Comparison of ENCODE assay signal across 10 mouse cellular contexts in genomic region chr19:46459256-46459655, GRCm38 (mm10). TPM values are rescaled to one million over a fixed set of nuclear protein-coding genes. Genes with fewer than 3 reads are reported as not detected.
DNase-seq lines count a peak whose midpoint lies in the region; ATAC-seq and TF ChIP-seq lines count a peak whose summit lies in the region.
"Had no signal": no experiment of that assay in that cellular context is flagged by ENCODE, and none has a peak within 500 bp of the region (broad histone marks: within the 10 kb centered on the region; RNA-seq: fewer than 3 reads in every experiment).

No protein-coding gene starts in this region.

- no peak overlapping the region for H3K4me2 ChIP-seq in heart, embryonic 16.5 days (ENCODE audit: low read depth, low read length)
- H3K4me2 ChIP-seq in embryonic facial prominence, embryonic 13.5 days: no peak overlapping the region
- H3K4me2 ChIP-seq in stomach, postnatal 0 days (replicated peaks; ENCODE audit: low read depth): no peak overlapping the region
- H3K4me2 ChIP-seq: midbrain, embryonic 15.5 days had no signal

- peak overlapping the region; percentile 83 for H3K27ac ChIP-seq in heart, embryonic 16.5 days (ENCODE audit: low read length)
- H3K27ac ChIP-seq in embryonic facial prominence, embryonic 13.5 days: 0 out of 2 replicates have a peak overlapping the region, but pooled peaks have one; percentile 16
- H3K27ac ChIP-seq in stomach, postnatal 0 days (replicated peaks): peak overlapping the region; percentile 24; the same call in 1 of the 2 replicates
- H3K27ac ChIP-seq: midbrain, embryonic 15.5 days had no signal

- WGBS in heart, embryonic 16.5 days: 39% methylated on average over 10 of the region's 10 CpGs
- 34% methylated on average over 10 of the region's 10 CpGs for WGBS in lung, adult 2 months
- 76% methylated on average over 10 of the region's 10 CpGs for WGBS in embryonic facial prominence, embryonic 13.5 days
- 67% methylated on average over 10 of the region's 10 CpGs for WGBS in stomach, postnatal 0 days

- TF ChIP-seq POLR2A in lung, adult 2 months (IDR thresholded peaks at IDR 0.05; ENCODE audit: borderline replicate concordance, extremely low read depth, low read depth, low read length): no peak

- 0 out of 2 replicates have a peak, but pooled peaks cover 2% of the 10 kb centered on the region for H3K9me3 ChIP-seq in heart, embryonic 16.5 days (replicated peaks; ENCODE audit: control insufficient read depth, low read length)
- no peaks in the 10 kb centered on the region for H3K9me3 ChIP-seq in embryonic facial prominence, embryonic 13.5 days
- H3K9me3 ChIP-seq in stomach, postnatal 0 days (ENCODE audit: control insufficient read depth, low read length): no peaks in the 10 kb centered on the region
- H3K9me3 ChIP-seq: midbrain, embryonic 15.5 days had no signal

- H3K27me3 ChIP-seq in heart, embryonic 16.5 days (ENCODE audit: control insufficient read depth, insufficient read depth, low read length): no peaks in the 10 kb centered on the region
- H3K27me3 ChIP-seq in embryonic facial prominence, embryonic 13.5 days: no peaks in the 10 kb centered on the region
- no peaks in the 10 kb centered on the region for H3K27me3 ChIP-seq in stomach, postnatal 0 days (ENCODE audit: control insufficient read depth, insufficient read depth, low read length)
- H3K27me3 ChIP-seq: midbrain, embryonic 15.5 days had no signal

- H3K4me1 ChIP-seq in heart, embryonic 16.5 days (ENCODE audit: control insufficient read depth, insufficient read depth, low read length): peaks cover 59% of the 10 kb centered on the region
- H3K4me1 ChIP-seq in lung, adult 2 months (ENCODE audit: control insufficient read depth, insufficient read depth, low read length): peaks cover 39% of the 10 kb centered on the region
- peaks cover 16% of the 10 kb centered on the region for H3K4me1 ChIP-seq in embryonic facial prominence, embryonic 13.5 days
- 0 out of 2 replicates have a peak, but pooled peaks cover 8% of the 10 kb centered on the region for H3K4me1 ChIP-seq in stomach, postnatal 0 days (replicated peaks; ENCODE audit: control insufficient read depth, insufficient read depth)
- H3K4me1 ChIP-seq: midbrain, embryonic 15.5 days had no signal

- ATAC-seq in heart, embryonic 16.5 days (replicated peaks; ENCODE audit: extremely low read depth, insufficient read depth, low FRiP score): no peak
- ATAC-seq in embryonic facial prominence, embryonic 13.5 days (ENCODE audit: insufficient number of reproducible peaks, insufficient read depth, low FRiP score, low TSS enrichment, low read depth): no peak
- ATAC-seq in stomach, postnatal 0 days (ENCODE audit: low FRiP score, low TSS enrichment): peak; percentile 15; the same call in 1 of the 2 replicates
- ATAC-seq: midbrain, embryonic 15.5 days had no signal

- DNase-seq in heart, postnatal 4 days: no peak
- peak; percentile 23 for DNase-seq in lung, postnatal 36 days
- no peak for DNase-seq in lung, adult 2 months
- no peak for DNase-seq in stomach, postnatal 0 days (ENCODE audit: low spot score)
- DNase-seq in layer of hippocampus, postnatal 36 days: no peak
- DNase-seq in natural killer cell, adult 2 months (ENCODE audit: low spot score in 2 of 2): no peak
- DNase-seq: kidney, adult 9 months had no signal

- no peak for TF ChIP-seq EP300 in stomach, postnatal 0 days (optimal IDR thresholded peaks at IDR 0.05)

- no peak overlapping the region for H3K4me3 ChIP-seq in heart, embryonic 16.5 days (ENCODE audit: low read length)
- no peak overlapping the region for H3K4me3 ChIP-seq in lung, adult 2 months (replicated peaks; ENCODE audit: extremely low read depth, low read depth, low read length)
- H3K4me3 ChIP-seq in embryonic facial prominence, embryonic 13.5 days: no peak overlapping the region
- H3K4me3 ChIP-seq in stomach, postnatal 0 days (ENCODE audit: low read depth, low read length): no peak overlapping the region
- H3K4me3 ChIP-seq: midbrain, embryonic 15.5 days had no signal

- peaks cover 4% of the 10 kb centered on the region; the same call in 1 of the 2 replicates for H3K36me3 ChIP-seq in heart, embryonic 16.5 days (ENCODE audit: control insufficient read depth, insufficient read depth)
- peaks cover 85% of the 10 kb centered on the region for H3K36me3 ChIP-seq in embryonic facial prominence, embryonic 13.5 days
- 0 out of 2 replicates have a peak, but pooled peaks cover 5% of the 10 kb centered on the region for H3K36me3 ChIP-seq in stomach, postnatal 0 days (ENCODE audit: control insufficient read depth, insufficient read depth, low read length)
- H3K36me3 ChIP-seq: midbrain, embryonic 15.5 days had no signal

- peak overlapping the region; percentile 23 for H3K9ac ChIP-seq in heart, embryonic 16.5 days (ENCODE audit: low read length)
- no peak overlapping the region for H3K9ac ChIP-seq in embryonic facial prominence, embryonic 13.5 days
- H3K9ac ChIP-seq in stomach, postnatal 0 days (ENCODE audit: low read length): no peak overlapping the region
- H3K9ac ChIP-seq: midbrain, embryonic 15.5 days had no signal

- no peak for TF ChIP-seq CTCF in lung, adult 2 months (IDR thresholded peaks at IDR 0.05; ENCODE audit: insufficient read depth, low read length)
- TF ChIP-seq CTCF in stomach, postnatal 0 days (IDR thresholded peaks at IDR 0.05; ENCODE audit: low read depth): no peak

RNA-seq across cellular contexts. Expression of gene Trim8, which starts 42.2 kb away (rescaled TPM):
- 17.0 and 19.4 TPM in 2 replicates for polyA plus RNA-seq in heart, embryonic 16.5 days (2015; fragmentation: Nextera tagmentation; extraction: Ambion mirVana)
- total RNA-seq in heart, postnatal 4 days (2021): 10 to 100 TPM; 50.1 to 53.8 TPM
- polyA plus RNA-seq in lung, adult 2 months (2012; rRNA removed): 87.2 and 115 TPM in 2 replicates
- 16.7 and 17.6 TPM in 2 replicates for polyA plus RNA-seq in embryonic facial prominence, embryonic 13.5 days (2015; fragmentation: Nextera tagmentation; extraction: Ambion mirVana)
- 15.1 and 16.4 TPM in 2 replicates for polyA plus RNA-seq in stomach, postnatal 0 days (2015; fragmentation: Nextera tagmentation; extraction: Ambion mirVana)
- 100 to 1,000 TPM; 105 TPM for total RNA-seq in layer of hippocampus, postnatal 36 days (2021)

Comparison
In these comparisons a context has a peak if more than half of its experiments do, and no peak if none do; other contexts are left out.
1. H3K27ac ChIP-seq: peak in every context shown above with its lines; median percentile 83 in heart, embryonic 16.5 days; 24 in stomach, postnatal 0 days; 16 in embryonic facial prominence, embryonic 13.5 days.